Mouse (Mus musculus): ENCODE data around the gene Ms4a5.

The Ms4a5 gene

GRCm38 (mm10) chr19:11232348-11232747, 51.3 kb downstream of the Ms4a5 start, which contains the start of gene Ms4a12:
Gene Ms4a12, minus strand, starts transcription at chr19:11232448.
- DNase-seq (ENCODE audit: low spot score in 2 of 2) = no peak
